ENCODE assay signal across 9 mouse cellular contexts in genomic region chr3:98336661-98337654, GRCm38 (mm10). TPM values are rescaled to one million over a fixed set of nuclear protein-coding genes. Genes with fewer than 3 reads are reported as not detected.
DNase-seq lines count a peak whose midpoint lies in the region; ATAC-seq and TF ChIP-seq lines count a peak whose summit lies in the region.
"Had no signal": no experiment of that assay in that cellular context is flagged by ENCODE, and none has a peak within 500 bp of the region (broad histone marks: within the 10 kb centered on the region; RNA-seq: fewer than 3 reads in every experiment).

No protein-coding gene starts in this region.

- no peaks in the 10 kb centered on the region for H3K9me3 ChIP-seq in liver, postnatal 0 days (ENCODE audit: low read length)

- WGBS in liver, postnatal 0 days (ENCODE audit: insufficient replicate concordance) = 55% methylated on average over 22 of the region's 22 CpGs

- no peak overlapping the region for H3K9ac ChIP-seq in liver, postnatal 0 days (replicated peaks)

- no peak overlapping the region for H3K4me3 ChIP-seq in liver, postnatal 0 days (ENCODE audit: low read depth, low read length)

- peak; percentile 24; the same call in 1 of the 2 replicates for ATAC-seq in liver, postnatal 0 days

- no peak overlapping the region; the same call in 1 of the 2 replicates for H3K27ac ChIP-seq in liver, postnatal 0 days (ENCODE audit: low read depth)

- TF ChIP-seq CTCF in liver, postnatal 0 days (IDR thresholded peaks at IDR 0.05; ENCODE audit: low read depth) = no peak

- DNase-seq in spleen, postnatal 36 days (ENCODE audit: low spot score in 2 of 2) = peak; percentile 66 to 72
- no peak for DNase-seq in spleen, postnatal 4 days (ENCODE audit: low spot score in 2 of 2)
- peak; percentile 82 for DNase-seq in gonadal fat pad, adult 2 months (ENCODE audit: low read depth)
- DNase-seq in liver, postnatal 0 days = no peak
- no peak for DNase-seq in frontal cortex, postnatal 14 days (ENCODE audit: low spot score in 2 of 2)
- no peak for DNase-seq in gastrocnemius, adult 18-20 months (ENCODE audit: low spot score)
- DNase-seq in lung, postnatal 25 days (ENCODE audit: low spot score) = no peak
- DNase-seq in heart, adult 11 months = no peak
- DNase-seq: gastrocnemius, postnatal 36 days had no signal

- peaks cover 38% of the 10 kb centered on the region for H3K4me1 ChIP-seq in liver, postnatal 0 days (ENCODE audit: insufficient read depth)

- no peaks in the 10 kb centered on the region for H3K36me3 ChIP-seq in liver, postnatal 0 days (replicated peaks; ENCODE audit: insufficient read depth, low read length)

- TF ChIP-seq EP300 in liver, postnatal 0 days (IDR thresholded peaks at IDR 0.05; ENCODE audit: low read depth) = no peak

- peak overlapping the region; percentile 88 for H3K4me2 ChIP-seq in liver, postnatal 0 days (ENCODE audit: low read depth, low read length)

- H3K27me3 ChIP-seq in liver, postnatal 0 days (ENCODE audit: insufficient read depth, low read length) = no peaks in the 10 kb centered on the region

RNA-seq across cellular contexts. Expression of gene Phgdh, which starts 2.8 kb away (rescaled TPM):
- polyA plus RNA-seq in gonadal fat pad, adult 2 months (2012; rRNA removed) = 312 and 445 TPM in 2 replicates
- polyA plus RNA-seq in liver, postnatal 0 days (2015; fragmentation: Nextera tagmentation; extraction: Ambion mirVana) = 25.6 and 32.7 TPM in 2 replicates
- 1 to 10 TPM; 1.5 to 2.3 TPM for total RNA-seq in gastrocnemius, adult 18-20 months (2021)

RNA-seq across cellular contexts. Expression of gene Zfp697, which starts 45.3 kb away (rescaled TPM):
- polyA plus RNA-seq in gonadal fat pad, adult 2 months (2012; rRNA removed) = 13.0 and 18.2 TPM in 2 replicates
- polyA plus RNA-seq in liver, postnatal 0 days (2015; fragmentation: Nextera tagmentation; extraction: Ambion mirVana) = 2.8 and 2.9 TPM in 2 replicates
- 1 to 10 TPM in 1 of 2 experiments, under 1 TPM in 1; 0.78 to 2.0 TPM for total RNA-seq in gastrocnemius, adult 18-20 months (2021)

RNA-seq across cellular contexts. Expression of gene Hmgcs2, which starts 56.7 kb away (rescaled TPM):
- polyA plus RNA-seq in gonadal fat pad, adult 2 months (2012; rRNA removed) = 22.3 and 25.9 TPM in 2 replicates
- polyA plus RNA-seq in liver, postnatal 0 days (2015; fragmentation: Nextera tagmentation; extraction: Ambion mirVana) = 1,492 and 1,631 TPM in 2 replicates
- total RNA-seq in gastrocnemius, adult 18-20 months (2021) = 1 to 10 TPM; 1.1 to 2.4 TPM

Comparison
In these comparisons a context has a peak if more than half of its experiments do, and no peak if none do; other contexts are left out.
1. DNase-seq: peak in spleen, postnatal 36 days (2 of 2) and gonadal fat pad, adult 2 months (single experiment); none in spleen, postnatal 4 days (0 of 2), liver, postnatal 0 days (single experiment), frontal cortex, postnatal 14 days (0 of 2), gastrocnemius, adult 18-20 months (single experiment), lung, postnatal 25 days (single experiment) and heart, adult 11 months (single experiment).
2. RNA of gene Hmgcs2, which starts 56.7 kb away (polyA plus RNA-seq): 1,492 to 1,631 TPM in liver, postnatal 0 days; 22.3 to 25.9 TPM in gonadal fat pad, adult 2 months; every median in the first group is over 10 times any median in the second.